Mouse (Mus musculus) CD4-positive, CD25-positive, alpha-beta regulatory T cell (primary cell): Measurements from ENCODE around the gene Coro1a. TPM values are rescaled to one million over a fixed set of nuclear protein-coding genes. Genes with fewer than 3 reads are reported as not detected.

Source experiments
- polyA plus RNA-seq: library from polyadenylated mRNA; unstranded; fragments of 100-300 nt; shearing (Covaris generic); gene quantifications from one replicate; pipeline ENCODE4 v1.2.1, GENCODE M21; 2017

The Coro1a gene
- polyA plus RNA-seq = 3,348 TPM

DNA sequence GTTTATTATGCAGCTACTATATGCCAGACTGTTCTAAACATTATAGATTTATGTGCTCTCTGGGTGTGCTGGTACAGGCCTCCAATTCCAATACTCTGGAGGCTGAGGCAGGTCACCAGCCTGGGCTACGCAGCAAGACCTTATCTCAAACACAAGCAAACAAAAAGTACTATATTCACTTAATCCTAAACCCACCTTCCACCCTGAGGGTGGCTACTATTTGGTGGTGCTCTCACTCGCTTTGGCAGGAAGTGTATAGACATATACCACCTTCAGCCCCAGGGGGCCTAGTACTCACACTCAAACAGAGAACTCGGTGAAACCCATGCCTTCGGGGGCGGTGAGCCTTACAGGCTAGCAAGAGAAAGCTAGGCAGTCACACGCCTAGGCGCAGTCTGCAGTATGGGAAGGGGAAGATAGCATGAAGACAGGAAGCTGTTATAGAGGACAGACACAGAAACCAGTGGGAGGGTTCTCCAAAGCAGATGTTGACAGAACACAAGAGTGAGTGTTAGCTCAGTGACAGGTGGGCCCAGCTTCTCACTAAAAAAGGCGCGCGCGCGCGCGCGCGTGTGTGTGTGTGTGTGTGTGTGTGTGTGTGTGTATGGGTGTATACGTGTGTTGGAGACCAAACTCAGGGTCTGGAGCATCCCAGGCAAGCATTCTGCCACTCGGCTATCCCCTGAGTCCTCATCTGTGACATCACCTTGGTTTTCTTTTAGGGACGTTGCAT, at the start of gene Coro1a:
Gene Coro1a, minus strand, starts transcription at position 346 of the 733 bp plus-strand sequence.

DNA sequence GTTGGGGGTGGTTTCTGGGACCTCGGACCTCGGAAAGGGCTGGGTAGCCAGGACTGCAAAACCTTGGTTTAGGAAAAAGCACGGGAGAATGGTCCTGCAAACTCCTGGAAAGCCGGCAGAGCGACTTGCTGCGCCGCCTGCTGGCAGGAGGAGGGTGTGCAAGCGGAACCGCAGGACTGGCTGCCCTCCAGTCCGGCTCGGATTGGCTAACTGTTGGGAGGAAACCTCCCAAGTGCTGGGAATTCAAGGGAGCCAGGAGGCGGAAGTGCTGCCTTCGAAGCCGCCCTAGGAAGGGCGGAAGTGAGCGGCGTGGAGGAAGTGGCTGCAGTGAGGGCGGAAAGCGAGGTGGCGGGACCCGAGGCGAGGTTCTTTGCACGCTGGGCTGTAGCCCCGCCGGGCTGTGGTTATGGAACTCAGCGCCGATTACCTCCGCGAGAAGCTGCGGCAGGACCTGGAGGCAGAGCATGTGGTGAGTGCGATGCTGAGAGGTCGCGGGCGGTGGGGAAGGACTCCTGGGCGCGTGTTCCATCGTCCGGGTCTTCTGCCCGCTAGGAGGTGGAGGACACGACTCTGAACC, 11.9 kb downstream of the Coro1a start, which contains the start of gene Slx1b:
Gene Slx1b, minus strand, starts transcription at position 154 of the 577 bp plus-strand sequence.

GRCm38 (mm10) chr7:126695210-126695611, 12.4 kb downstream of the Coro1a start, which contains the start of gene Bola2:
TSS of gene Bola2 (plus strand) at chr7:126695401.

DNA sequence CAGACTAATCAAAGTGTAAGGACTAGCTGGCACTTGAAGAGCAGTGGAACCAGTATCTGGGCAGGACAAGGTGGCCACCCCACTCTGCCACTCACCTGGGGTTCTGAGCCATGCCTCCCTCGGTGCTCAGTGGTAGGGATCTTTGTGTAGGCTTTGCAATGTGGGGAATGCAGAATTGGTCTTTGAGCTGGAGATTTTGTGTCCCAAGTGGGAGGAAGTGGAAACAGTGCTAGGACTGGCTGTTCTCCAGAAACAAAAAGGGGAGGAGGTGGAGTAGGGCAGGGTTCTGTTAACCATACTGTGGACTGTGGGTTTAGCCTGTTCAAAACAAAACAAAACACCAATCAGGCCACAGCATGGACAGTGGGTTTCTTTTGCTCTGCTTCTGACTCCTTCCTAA, 31.4 kb downstream of the Coro1a start, which contains the start of gene Sult1a1:
Gene Sult1a1, minus strand, starts transcription at position 226 of the 400 bp plus-strand sequence.

Other genes with a start within 250 kb of the Coro1a start
- gene Atp2a1, start 244.7 kb downstream of the Coro1a start, polyA plus RNA-seq = 0.31 TPM
- gene Sh2b1, start 232.4 kb downstream of the Coro1a start, polyA plus RNA-seq = 47.6 TPM
- gene Tufm, start 220.4 kb downstream of the Coro1a start, polyA plus RNA-seq = 110 TPM
- gene Atxn2l, start 204.3 kb downstream of the Coro1a start, polyA plus RNA-seq = 111 TPM
- gene Eif3c, start 141.4 kb downstream of the Coro1a start, polyA plus RNA-seq = 186 TPM
- 2.1 TPM for gene Apobr, start 122.8 kb downstream of the Coro1a start, polyA plus RNA-seq
- 94.3 TPM for gene Cln3, start 122.0 kb downstream of the Coro1a start, polyA plus RNA-seq
- gene Il27, start 112.8 kb downstream of the Coro1a start, polyA plus RNA-seq = not detected
- 0.34 TPM for gene Nupr1, start 76.9 kb downstream of the Coro1a start, polyA plus RNA-seq
- 101 TPM for gene Sgf29, start 58.5 kb downstream of the Coro1a start, polyA plus RNA-seq
- gene Sult1a1, start 31.4 kb downstream of the Coro1a start, polyA plus RNA-seq = 0.96 TPM
- gene Bola2, start 12.4 kb downstream of the Coro1a start, polyA plus RNA-seq = 118 TPM
- gene Slx1b, start 12.0 kb downstream of the Coro1a start, polyA plus RNA-seq = 9.2 TPM
- gene Mapk3, start 51.8 kb upstream of the Coro1a start, polyA plus RNA-seq = 35.2 TPM
- gene Gdpd3, start 58.5 kb upstream of the Coro1a start, polyA plus RNA-seq = 1.7 TPM
- 606 TPM for gene Ypel3, start 69.2 kb upstream of the Coro1a start, polyA plus RNA-seq
- gene Tbx6, start 73.7 kb upstream of the Coro1a start, polyA plus RNA-seq = 4.3 TPM
- 417 TPM for gene Ppp4c, start 84.7 kb upstream of the Coro1a start, polyA plus RNA-seq
- gene Fam57b, start 89.9 kb upstream of the Coro1a start, polyA plus RNA-seq = not detected
- gene 4930451I11Rik, start 123.9 kb upstream of the Coro1a start, polyA plus RNA-seq = not detected
- gene Doc2a, start 139.6 kb upstream of the Coro1a start, polyA plus RNA-seq = 0.14 TPM
- gene Hirip3, start 154.2 kb upstream of the Coro1a start, polyA plus RNA-seq = 7.3 TPM
- gene Ino80e, start 154.6 kb upstream of the Coro1a start, polyA plus RNA-seq = 95.0 TPM
- gene Taok2, start 176.9 kb upstream of the Coro1a start, polyA plus RNA-seq = 45.7 TPM
- 44.7 TPM for gene Tmem219, start 215.1 kb upstream of the Coro1a start, polyA plus RNA-seq
- 39.8 TPM for gene Kctd13, start 221.1 kb upstream of the Coro1a start, polyA plus RNA-seq
- gene Asphd1, start 241.8 kb upstream of the Coro1a start, polyA plus RNA-seq = 0.18 TPM
- gene Sez6l2, start 242.8 kb upstream of the Coro1a start, polyA plus RNA-seq = 1.4 TPM